Mouse (Mus musculus) bone marrow, adult 2 months (tissue): Measurements from ENCODE around the gene Amd1.

Experiments
- CTCF ChIP-seq: fragments of 200-500 bp; IDR thresholded peaks from 2 replicates; pipeline ENCODE4 v1.5.1; 2011; ENCODE audit warnings: low read length, control low read depth; ENCODE audit not compliant: control insufficient read depth, insufficient read depth
- POLR2A ChIP-seq: fragments of 200-500 bp; IDR thresholded peaks from 2 replicates; pipeline ENCODE4 v1.6.1; 2011; ENCODE audit warnings: low read depth, mild to moderate bottlenecking, control low read depth, low read length, borderline replicate concordance; ENCODE audit not compliant: control insufficient read depth

DNA sequence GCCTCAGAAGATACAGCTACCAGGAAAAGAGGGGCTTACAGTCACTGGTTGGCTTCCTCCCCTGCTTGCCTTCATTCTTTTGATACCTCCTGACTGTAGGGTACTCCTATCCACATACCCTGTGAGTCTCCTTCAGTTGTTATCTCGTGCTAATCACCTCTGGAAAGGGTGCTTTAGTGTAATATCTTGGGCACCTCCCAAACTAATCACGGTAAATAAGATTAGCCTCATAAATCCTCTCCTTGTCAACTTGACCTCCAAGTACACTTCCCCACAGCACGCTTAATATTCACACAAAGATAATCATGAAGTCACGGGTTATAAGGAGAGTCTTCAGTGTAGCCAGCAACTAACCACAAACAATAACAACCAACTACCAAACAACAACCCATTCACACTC is 40.0 kb upstream of the Amd1 start:
- TF ChIP-seq POLR2A (no peak), CTCF (no peak)
